Mouse (Mus musculus): Measurements from ENCODE around the gene Ikzf1. TPM values are rescaled to one million over a fixed set of nuclear protein-coding genes. Genes with fewer than 3 reads are reported as not detected.
A peak's percentile ranks its signal among the peaks of the same experiment; 100 is the strongest.

The Ikzf1 gene
- total and polyA plus RNA-seq, 3 experiments: 60.5 to 214 (median 143) TPM

DNA sequence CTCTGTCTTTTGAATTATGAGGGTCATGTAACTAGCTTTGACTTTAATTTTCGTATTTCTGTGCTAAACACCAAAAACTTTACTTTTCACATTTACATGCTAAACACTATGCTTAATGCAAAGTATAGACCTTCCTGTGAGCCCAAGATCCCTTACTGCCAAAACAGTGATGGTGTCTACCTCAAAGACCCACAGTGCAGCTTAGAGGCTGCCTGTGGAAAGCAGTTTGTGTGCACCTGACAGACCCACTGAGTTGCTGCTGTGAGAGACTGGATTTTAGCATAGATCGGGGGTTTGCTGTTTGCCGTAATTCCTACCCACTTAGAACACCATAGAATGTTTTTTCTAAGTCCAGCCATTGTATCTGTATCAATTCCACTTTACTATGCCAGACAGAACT lies 54.3 kb downstream of the Ikzf1 start:
- ATAC-seq (ENCODE audit: extremely low read depth, insufficient number of reproducible peaks, low FRiP score, poor library complexity, severe bottlenecking): no peak
- H3K9me3 ChIP-seq (replicated peaks): no peaks in the 10 kb centered on the region
- no peak for DNase-seq (ENCODE audit: low spot score)
- TF ChIP-seq CTCF (IDR thresholded peaks at IDR 0.05; ENCODE audit: low read depth, low read length) (no peak), POLR2AphosphoS5 (IDR thresholded peaks at IDR 0.05; ENCODE audit: insufficient replicate concordance, low read depth, low read length) (no peak), GATA2 (IDR thresholded peaks at IDR 0.05; ENCODE audit: borderline replicate concordance, low read depth, low read length) (no peak), TAL1 (conservative IDR thresholded peaks at IDR 0.05; ENCODE audit: low read depth, low read length) (no peak), GATA1 (IDR thresholded peaks at IDR 0.05; ENCODE audit: borderline replicate concordance, low read length) (no peak)
- no peak overlapping the region for H3K4me3 ChIP-seq (ENCODE audit: low read depth, low read length)
- peaks cover 74% of the 10 kb centered on the region for H3K4me1 ChIP-seq (ENCODE audit: insufficient read depth, low read depth, low read length)
- no peaks in the 10 kb centered on the region for H3K27me3 ChIP-seq (ENCODE audit: insufficient read depth, low read length)
- peaks cover 80% of the 10 kb centered on the region for H3K36me3 ChIP-seq (replicated peaks)

- Histone ChIP-seq H3K9me3 (replicated peaks) (no peaks in the 10 kb centered on the region), H3K4me1 (ENCODE audit: insufficient read depth, low read depth, low read length) (peaks cover 59% of the 10 kb centered on the region), H3K36me3 (replicated peaks) (peaks cover 80% of the 10 kb centered on the region), H3K27me3 (ENCODE audit: insufficient read depth, low read length) (no peaks in the 10 kb centered on the region), H3K4me3 (ENCODE audit: low read depth, low read length) (no peak overlapping the region)
- TF ChIP-seq CTCF (IDR thresholded peaks at IDR 0.05; ENCODE audit: low read depth, low read length) (no peak), GATA1 (IDR thresholded peaks at IDR 0.05; ENCODE audit: borderline replicate concordance, low read length) (no peak), GATA2 (IDR thresholded peaks at IDR 0.05; ENCODE audit: borderline replicate concordance, low read depth, low read length) (no peak), TAL1 (conservative IDR thresholded peaks at IDR 0.05; ENCODE audit: low read depth, low read length) (no peak), POLR2AphosphoS5 (IDR thresholded peaks at IDR 0.05; ENCODE audit: insufficient replicate concordance, low read depth, low read length) (no peak)
- DNase-seq (ENCODE audit: low spot score) (no peak), ATAC-seq (ENCODE audit: extremely low read depth, insufficient number of reproducible peaks, low FRiP score, poor library complexity, severe bottlenecking) (no peak)
Observed at GRCm38 (mm10) chr11:11740603-11741002, 55.8 kb downstream of the Ikzf1 start.

- Histone ChIP-seq H3K4me3 (ENCODE audit: low read depth, low read length) (no peak overlapping the region), H3K36me3 (replicated peaks) (peaks cover 80% of the 10 kb centered on the region), H3K9me3 (replicated peaks) (no peaks in the 10 kb centered on the region), H3K4me1 (ENCODE audit: insufficient read depth, low read depth, low read length) (peaks cover 49% of the 10 kb centered on the region), H3K27me3 (ENCODE audit: insufficient read depth, low read length) (no peaks in the 10 kb centered on the region)
- no peak for TF ChIP-seq CTCF (IDR thresholded peaks at IDR 0.05; ENCODE audit: low read depth, low read length)
- TF ChIP-seq GATA1 (IDR thresholded peaks at IDR 0.05; ENCODE audit: borderline replicate concordance, low read length): no peak
- no peak for TF ChIP-seq POLR2AphosphoS5 (IDR thresholded peaks at IDR 0.05; ENCODE audit: insufficient replicate concordance, low read depth, low read length)
- DNase-seq (ENCODE audit: low spot score): no peak
- no peak for ATAC-seq (ENCODE audit: extremely low read depth, insufficient number of reproducible peaks, low FRiP score, poor library complexity, severe bottlenecking)
Observed at GRCm38 (mm10) chr11:11741574-11741973, 56.8 kb downstream of the Ikzf1 start.

DNA sequence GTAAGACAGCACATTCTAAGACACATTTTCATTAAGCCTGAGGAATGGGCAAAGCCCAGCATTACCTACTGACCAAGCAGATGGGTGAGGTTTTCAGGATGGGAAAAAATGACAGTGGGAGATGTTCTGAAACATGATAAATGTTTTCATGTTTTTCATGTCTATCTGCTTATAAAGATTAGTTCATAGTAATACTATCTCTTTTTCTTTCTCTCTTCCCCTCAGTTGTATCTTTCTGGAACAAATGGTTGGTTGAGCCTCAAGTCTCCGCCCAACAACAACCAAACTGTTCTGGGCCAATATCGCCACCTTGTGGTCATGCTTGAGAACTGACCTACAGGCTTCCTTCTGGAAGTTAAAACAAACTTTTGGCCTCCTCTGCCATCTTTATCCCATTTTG lies 57.8 kb downstream of the Ikzf1 start:
- Histone ChIP-seq H3K27me3 (ENCODE audit: insufficient read depth, low read length) (no peaks in the 10 kb centered on the region), H3K9me3 (replicated peaks) (no peaks in the 10 kb centered on the region), H3K36me3 (replicated peaks) (peaks cover 81% of the 10 kb centered on the region), H3K4me1 (ENCODE audit: insufficient read depth, low read depth, low read length) (peaks cover 42% of the 10 kb centered on the region), H3K4me3 (ENCODE audit: low read depth, low read length) (no peak overlapping the region)
- peak; percentile 19 for DNase-seq (ENCODE audit: low spot score)
- TF ChIP-seq TAL1 (conservative IDR thresholded peaks at IDR 0.05; ENCODE audit: low read depth, low read length) (no peak), GATA2 (IDR thresholded peaks at IDR 0.05; ENCODE audit: borderline replicate concordance, low read depth, low read length) (no peak), CTCF (IDR thresholded peaks at IDR 0.05; ENCODE audit: low read depth, low read length) (peak; percentile 45; the same call in 1 of the 2 replicates), POLR2AphosphoS5 (IDR thresholded peaks at IDR 0.05; ENCODE audit: insufficient replicate concordance, low read depth, low read length) (no peak), GATA1 (IDR thresholded peaks at IDR 0.05; ENCODE audit: borderline replicate concordance, low read length) (no peak)
- ATAC-seq (ENCODE audit: extremely low read depth, insufficient number of reproducible peaks, low FRiP score, poor library complexity, severe bottlenecking): peak; percentile 74

- no peaks in the 10 kb centered on the region for H3K9me3 ChIP-seq (replicated peaks)
Observed at GRCm38 (mm10) chr11:11744222-11744621, 59.4 kb downstream of the Ikzf1 start.

GRCm38 (mm10) chr11:11751091-11751490 lies 66.3 kb downstream of the Ikzf1 start:
- TF ChIP-seq TAL1 (conservative IDR thresholded peaks at IDR 0.05; ENCODE audit: low read depth, low read length): no peak
- TF ChIP-seq CTCF (IDR thresholded peaks at IDR 0.05; ENCODE audit: low read depth, low read length): no peak
- TF ChIP-seq GATA1 (IDR thresholded peaks at IDR 0.05; ENCODE audit: borderline replicate concordance, low read length): no peak
- TF ChIP-seq GATA2 (IDR thresholded peaks at IDR 0.05; ENCODE audit: borderline replicate concordance, low read depth, low read length): no peak
- no peak for ATAC-seq (ENCODE audit: extremely low read depth, insufficient number of reproducible peaks, low FRiP score, poor library complexity, severe bottlenecking)
- no peak overlapping the region for H3K4me3 ChIP-seq (ENCODE audit: low read depth, low read length)
- no peak for DNase-seq (ENCODE audit: low spot score)
- H3K4me1 ChIP-seq (ENCODE audit: insufficient read depth, low read depth, low read length): peaks cover 4% of the 10 kb centered on the region; the same call in 1 of the 2 replicates
- peaks cover 100% of the 10 kb centered on the region for H3K36me3 ChIP-seq (replicated peaks)
- H3K27me3 ChIP-seq (ENCODE audit: insufficient read depth, low read length): no peaks in the 10 kb centered on the region
- no peaks in the 10 kb centered on the region for H3K9me3 ChIP-seq (replicated peaks)

More at GRCm38 (mm10) chr11:11744222-11744621, 59.4 kb downstream of the Ikzf1 start:
- no peak overlapping the region for H3K4me3 ChIP-seq (ENCODE audit: low read depth, low read length)
- peaks cover 83% of the 10 kb centered on the region for H3K36me3 ChIP-seq (replicated peaks)
- peaks cover 30% of the 10 kb centered on the region for H3K4me1 ChIP-seq (ENCODE audit: insufficient read depth, low read depth, low read length)
- TF ChIP-seq GATA2 (IDR thresholded peaks at IDR 0.05; ENCODE audit: borderline replicate concordance, low read depth, low read length): no peak
- no peak for TF ChIP-seq CTCF (IDR thresholded peaks at IDR 0.05; ENCODE audit: low read depth, low read length)
- no peak for TF ChIP-seq TAL1 (conservative IDR thresholded peaks at IDR 0.05; ENCODE audit: low read depth, low read length)
- TF ChIP-seq POLR2AphosphoS5 (IDR thresholded peaks at IDR 0.05; ENCODE audit: insufficient replicate concordance, low read depth, low read length): no peak
- no peak for TF ChIP-seq GATA1 (IDR thresholded peaks at IDR 0.05; ENCODE audit: borderline replicate concordance, low read length)
- DNase-seq (ENCODE audit: low spot score) (no peak), ATAC-seq (ENCODE audit: extremely low read depth, insufficient number of reproducible peaks, low FRiP score, poor library complexity, severe bottlenecking) (no peak)
- no peaks in the 10 kb centered on the region for H3K27me3 ChIP-seq (ENCODE audit: insufficient read depth, low read length)
